9 mouse cellular contexts compared by ENCODE assay signal in the genomic region with DNA sequence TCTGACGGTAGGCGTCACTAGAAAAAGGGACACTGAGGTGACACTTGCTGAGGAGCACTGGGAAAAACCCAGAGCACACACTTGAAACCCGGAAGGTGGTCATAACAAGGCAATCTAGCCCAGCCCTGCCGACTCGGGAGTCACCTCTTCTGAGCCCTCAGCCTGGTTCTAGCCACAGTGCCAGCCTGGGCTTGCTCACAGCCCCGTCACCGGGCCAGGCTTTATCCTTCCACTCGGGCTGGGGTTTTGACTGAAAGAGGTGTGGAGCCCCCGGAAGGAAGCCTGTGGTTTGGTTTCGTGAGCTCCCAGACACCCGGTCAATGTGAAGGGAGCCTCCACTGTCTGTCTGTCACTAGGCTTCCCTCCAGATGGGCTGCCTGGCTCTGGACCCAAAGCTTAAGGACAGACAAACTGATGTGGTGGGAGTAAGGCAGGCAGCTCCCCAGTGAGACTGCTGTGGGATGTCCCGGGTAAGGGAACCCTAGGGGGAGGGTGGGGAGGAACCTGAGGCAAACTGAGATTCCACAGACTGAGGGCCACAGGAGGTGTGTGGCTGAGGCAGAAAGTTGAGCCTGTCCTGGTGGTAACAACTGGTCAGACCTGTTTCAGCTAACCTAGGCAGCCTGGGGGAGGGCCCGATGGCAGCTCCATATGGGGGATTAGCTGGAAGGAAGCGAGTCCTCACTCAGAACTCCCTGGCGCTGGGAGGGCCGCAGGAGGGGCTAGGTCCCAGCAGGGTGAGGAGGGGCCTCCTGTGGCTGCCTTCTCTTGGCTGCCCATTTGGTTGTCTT. TPM values are rescaled to one million over a fixed set of nuclear protein-coding genes. Genes with fewer than 3 reads are reported as not detected.
DNase-seq lines count a peak whose midpoint lies in the region; ATAC-seq lines count a peak whose summit lies in the region.
"Had no signal": no experiment of that assay in that cellular context is flagged by ENCODE, and none has a peak within 500 bp of the region (broad histone marks: within the 10 kb centered on the region; RNA-seq: fewer than 3 reads in every experiment).

No protein-coding gene starts in this region.

- 12% methylated on average over 16 of the region's 16 CpGs for WGBS in hindbrain, embryonic 10.5 days
- WGBS in hindbrain, embryonic 11.5 days: 17% methylated on average over 16 of the region's 16 CpGs

- H3K9me3 ChIP-seq in hindbrain, embryonic 10.5 days: no peaks in the 10 kb centered on the region
- no peaks in the 10 kb centered on the region for H3K9me3 ChIP-seq in hindbrain, embryonic 11.5 days (ENCODE audit: control insufficient read depth, low read length)

- H3K9ac ChIP-seq in hindbrain, embryonic 11.5 days (ENCODE audit: low read depth, low read length): no peak overlapping the region

- peaks cover 50% of the 10 kb centered on the region for H3K27me3 ChIP-seq in hindbrain, embryonic 10.5 days (ENCODE audit: insufficient read depth, poor library complexity, severe bottlenecking)
- H3K27me3 ChIP-seq in hindbrain, embryonic 11.5 days (ENCODE audit: control insufficient read depth, insufficient read depth, low read length): peaks cover 2% of the 10 kb centered on the region; the same call in 1 of the 2 replicates

- H3K4me3 ChIP-seq in hindbrain, embryonic 10.5 days: peak overlapping the region; percentile 26; the same call in 1 of the 2 replicates
- H3K4me3 ChIP-seq in hindbrain, embryonic 11.5 days (ENCODE audit: low read depth, low read length): no peak overlapping the region

- no peak for ATAC-seq in hindbrain, embryonic 11.5 days (ENCODE audit: low FRiP score)
- peak; percentile 83 for ATAC-seq in common myeloid progenitor, adult 5-6 weeks (replicated peaks; ENCODE audit: low read depth, poor library complexity, severe bottlenecking)
- peak; percentile 24; the same call in 1 of the 2 replicates for ATAC-seq in neutrophil, adult 5-6 weeks (ENCODE audit: extremely low read depth, insufficient number of reproducible peaks, low FRiP score, poor library complexity, severe bottlenecking)

- H3K4me2 ChIP-seq in hindbrain, embryonic 11.5 days (replicated peaks; ENCODE audit: low read depth, low read length): no peak overlapping the region

- H3K36me3 ChIP-seq in hindbrain, embryonic 10.5 days: no peaks in the 10 kb centered on the region
- no peaks in the 10 kb centered on the region for H3K36me3 ChIP-seq in hindbrain, embryonic 11.5 days (ENCODE audit: control insufficient read depth, insufficient read depth, low read length)

- H3K4me1 ChIP-seq in hindbrain, embryonic 10.5 days (replicated peaks): peaks cover 78% of the 10 kb centered on the region
- H3K4me1 ChIP-seq in hindbrain, embryonic 11.5 days (replicated peaks; ENCODE audit: control insufficient read depth, insufficient read depth, low read length): peaks cover 13% of the 10 kb centered on the region

- DNase-seq in hindbrain, embryonic 10.5 days (ENCODE audit: low spot score): peak; percentile 39
- DNase-seq in hindbrain, embryonic 11.5 days (ENCODE audit: low spot score): no peak
- peak; percentile 52 to 53 for DNase-seq in kidney, postnatal 36 days
- DNase-seq in adrenal gland, postnatal 10 days: no peak
- DNase-seq in testis, postnatal 14 days (ENCODE audit: low spot score): no peak
- no peak for DNase-seq in testis, postnatal 10 days (ENCODE audit: low spot score)

- peak overlapping the region; percentile 66 for H3K27ac ChIP-seq in hindbrain, embryonic 10.5 days
- H3K27ac ChIP-seq in hindbrain, embryonic 11.5 days (ENCODE audit: low read depth, low read length): no peak overlapping the region
- H3K27ac ChIP-seq: macrophage had no signal

RNA-seq across cellular contexts. Expression of gene Slc9a3r1, which starts 10.6 kb away (rescaled TPM):
- 39.6 and 49.8 TPM in 2 replicates for polyA plus RNA-seq in hindbrain, embryonic 10.5 days (2016; fragmentation: Nextera tagmentation; extraction: Ambion mirVana)
- polyA plus RNA-seq in hindbrain, embryonic 11.5 days (2014; fragmentation: Nextera tagmentation; extraction: Ambion mirVana): 29.5 and 33.7 TPM in 2 replicates
- 45.5 and 53.4 TPM in 2 replicates for total RNA-seq in common myeloid progenitor, adult 5-6 weeks (2017)
- 115 and 118 TPM in 2 replicates for total RNA-seq in neutrophil, adult 5-6 weeks (2017)
- 10 to 100 TPM; 26.3 to 30.4 TPM for total RNA-seq in adrenal gland, postnatal 10 days (2021)

RNA-seq across cellular contexts. Expression of gene Tmem104, which starts 13.5 kb away (rescaled TPM):
- polyA plus RNA-seq in hindbrain, embryonic 10.5 days (2016; fragmentation: Nextera tagmentation; extraction: Ambion mirVana): 6.9 and 10.6 TPM in 2 replicates
- 7.2 and 7.3 TPM in 2 replicates for polyA plus RNA-seq in hindbrain, embryonic 11.5 days (2014; fragmentation: Nextera tagmentation; extraction: Ambion mirVana)
- 2.2 and 3.7 TPM in 2 replicates for total RNA-seq in common myeloid progenitor, adult 5-6 weeks (2017)
- 9.3 and 19.8 TPM in 2 replicates for total RNA-seq in neutrophil, adult 5-6 weeks (2017)
- 10 to 100 TPM in 1 of 2 experiments, 1 to 10 TPM in 1; 9.5 to 15.7 TPM for total RNA-seq in adrenal gland, postnatal 10 days (2021)

RNA-seq across cellular contexts. Expression of gene Nat9, which starts 13.9 kb away (rescaled TPM):
- 18.7 and 24.3 TPM in 2 replicates for polyA plus RNA-seq in hindbrain, embryonic 10.5 days (2016; fragmentation: Nextera tagmentation; extraction: Ambion mirVana)
- 19.5 and 20.1 TPM in 2 replicates for polyA plus RNA-seq in hindbrain, embryonic 11.5 days (2014; fragmentation: Nextera tagmentation; extraction: Ambion mirVana)
- total RNA-seq in common myeloid progenitor, adult 5-6 weeks (2017): 17.2 and 19.7 TPM in 2 replicates
- 50.6 and 63.4 TPM in 2 replicates for total RNA-seq in neutrophil, adult 5-6 weeks (2017)
- total RNA-seq in adrenal gland, postnatal 10 days (2021): 10 to 100 TPM; 27.4 to 28.4 TPM

RNA-seq across cellular contexts. Expression of gene Cd300lf, which starts 40.0 kb away (rescaled TPM):
- 0.11 TPM in 1 of 2 replicates, not detected in the other for polyA plus RNA-seq in hindbrain, embryonic 10.5 days (2016; fragmentation: Nextera tagmentation; extraction: Ambion mirVana)
- polyA plus RNA-seq in hindbrain, embryonic 11.5 days (2014; fragmentation: Nextera tagmentation; extraction: Ambion mirVana): 0.22 TPM in 1 of 2 replicates, not detected in the other
- not detected in 2 replicates for total RNA-seq in common myeloid progenitor, adult 5-6 weeks (2017)
- 369 and 393 TPM in 2 replicates for total RNA-seq in neutrophil, adult 5-6 weeks (2017)
- total RNA-seq in adrenal gland, postnatal 10 days (2021): 1 to 10 TPM; 1.1 to 1.3 TPM

Comparison
In these comparisons a context has a peak if more than half of its experiments do, and no peak if none do; other contexts are left out.
1. DNase-seq: peak in hindbrain, embryonic 10.5 days (single experiment) and kidney, postnatal 36 days (2 of 2); none in hindbrain, embryonic 11.5 days (single experiment), adrenal gland, postnatal 10 days (single experiment), testis, postnatal 14 days (single experiment) and testis, postnatal 10 days (single experiment).